Mouse (Mus musculus) hindbrain, embryonic 15.5 days (tissue): Measurements from ENCODE around the gene Ace. TPM values are rescaled to one million over a fixed set of nuclear protein-coding genes. Genes with fewer than 3 reads are reported as not detected.

ENCODE experiments used
- ATAC-seq: fragments of 200-750 bp; cut with Nextera tagmentation; 2 replicates; pipeline ENCODE4 v1.8.0; 2017; ENCODE audit warnings: low read depth, moderate number of reproducible peaks, moderate TSS enrichment; ENCODE audit not compliant: low FRiP score
- H3K27ac ChIP-seq: fragments of 300-500 bp; sonication (generic); replicated peaks from 2 replicates; pipeline ENCODE4 v1.5.1; 2015; ENCODE audit warnings: mild to moderate bottlenecking, inconsistent platforms
- H3K27me3 ChIP-seq: fragments of 300-500 bp; sonication (generic); 2 replicates; pipeline ENCODE4 v1.6.1; 2015; ENCODE audit warnings: control low read depth, inconsistent platforms
- H3K36me3 ChIP-seq: fragments of 300-500 bp; sonication (generic); 2 replicates; pipeline ENCODE4 v1.6.1; 2015; ENCODE audit warnings: control low read depth, inconsistent platforms
- H3K4me1 ChIP-seq: fragments of 300-500 bp; sonication (generic); replicated peaks from 2 replicates; pipeline ENCODE4 v1.6.1; 2015; ENCODE audit warnings: control low read depth, inconsistent platforms
- H3K4me2 ChIP-seq: fragments of 300-500 bp; sonication (generic); 2 replicates; pipeline ENCODE4 v1.6.1; 2015; ENCODE audit warnings: moderate library complexity, mild to moderate bottlenecking, inconsistent platforms
- H3K4me3 ChIP-seq: fragments of 300-500 bp; sonication (generic); 2 replicates; pipeline ENCODE4 v1.5.1; 2015; ENCODE audit warnings: mild to moderate bottlenecking, inconsistent platforms
- H3K9ac ChIP-seq: fragments of 300-500 bp; sonication (generic); 2 replicates; pipeline ENCODE4 v1.6.1; 2015; ENCODE audit warnings: inconsistent platforms
- H3K9me3 ChIP-seq: fragments of 300-500 bp; sonication (generic); 2 replicates; pipeline ENCODE4 v1.6.1; 2016; ENCODE audit warnings: control low read depth, inconsistent platforms
- WGBS: fragments of 180-500 bp; shearing (Covaris S2); methylation state at CpG from one replicate; pipeline ENCODE4 v1.1.7; 2015; 5-methylcytosine and 5-hydroxymethylcytosine counted together
- polyA plus RNA-seq: library from polyadenylated mRNA; unstranded; fragments of >200 nt; fragmentation: Nextera tagmentation; extraction: Ambion mirVana; gene quantifications from 2 replicates; pipeline ENCODE4 v1.2.1, GENCODE M21; 2015

Ace gene
- 6.1 and 8.0 TPM in 2 replicates for polyA plus RNA-seq

- Histone ChIP-seq H3K4me1 (peaks cover 22% of the 10 kb centered on the region), H3K4me2 (peak within 1 kb of the TSS; percentile 99), H3K4me3 (peak within 1 kb of the TSS; percentile 78), H3K27ac (peak within 1 kb of the TSS; percentile 63; the same call in 1 of the 2 replicates), H3K9ac (peak within 1 kb of the TSS; percentile 64), H3K9me3 (no peaks in the 10 kb centered on the region), H3K27me3 (peaks cover 20% of the 10 kb centered on the region), H3K36me3 (no peaks in the 10 kb centered on the region)
- peak; percentile 77 for ATAC-seq
- WGBS, result under 1% methylated on average over 67 of the region's 76 CpGs
These were observed at the start of gene Ace for GRCm38 (mm10) chr11:105967741-105968574. Gene Ace (plus strand): TSS chr11:105967945.

GRCm38 (mm10) chr11:105920098-105920785, 47.5 kb upstream of the Ace start:
- no peak for ATAC-seq
- H3K36me3 ChIP-seq, result peaks cover 75% of the 10 kb centered on the region
- H3K9ac ChIP-seq, result no peak overlapping the region
- H3K27ac ChIP-seq, result no peak overlapping the region
- no peak overlapping the region for H3K4me2 ChIP-seq
- WGBS, result 85% methylated on average over 3 of the region's 3 CpGs
- H3K9me3 ChIP-seq, result no peaks in the 10 kb centered on the region
- H3K4me1 ChIP-seq, result no peaks in the 10 kb centered on the region
- no peaks in the 10 kb centered on the region for H3K27me3 ChIP-seq
- no peak overlapping the region for H3K4me3 ChIP-seq

DNA sequence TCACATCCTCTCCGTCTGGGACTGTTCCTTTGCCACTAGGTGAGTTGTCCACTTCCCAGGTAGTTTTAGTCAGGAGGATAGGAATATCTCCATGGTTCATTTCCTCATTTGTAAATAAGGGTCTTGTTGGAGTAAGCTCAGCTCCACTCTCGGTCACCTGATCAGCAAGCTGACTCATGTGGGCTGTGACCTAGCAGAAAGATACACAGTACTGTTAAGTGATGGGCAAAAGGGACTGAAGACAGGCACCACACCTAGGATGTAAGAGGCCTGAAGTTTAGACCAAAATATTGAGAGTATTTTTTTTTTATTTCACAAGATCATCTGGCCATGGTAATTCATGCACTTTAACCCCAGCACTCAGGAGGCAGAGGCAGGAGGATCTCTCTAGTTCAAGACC, 46.9 kb upstream of the Ace start:
- H3K4me1 ChIP-seq, result no peaks in the 10 kb centered on the region
- no peak for ATAC-seq
- no peak overlapping the region for H3K9ac ChIP-seq
- no peak overlapping the region for H3K4me2 ChIP-seq
- WGBS, result 95% methylated on average over 2 of the region's 2 CpGs
- H3K4me3 ChIP-seq, result no peak overlapping the region
- H3K36me3 ChIP-seq, result peaks cover 73% of the 10 kb centered on the region
- H3K9me3 ChIP-seq, result no peaks in the 10 kb centered on the region
- no peak overlapping the region for H3K27ac ChIP-seq
- H3K27me3 ChIP-seq, result no peaks in the 10 kb centered on the region

GRCm38 (mm10) chr11:105921275-105921674, 46.5 kb upstream of the Ace start:
- peaks cover 70% of the 10 kb centered on the region for H3K36me3 ChIP-seq
- no peak overlapping the region for H3K27ac ChIP-seq
- WGBS, result 96% methylated on average over 5 of the region's 5 CpGs
- no peak overlapping the region for H3K4me3 ChIP-seq
- no peak overlapping the region for H3K9ac ChIP-seq
- H3K4me2 ChIP-seq, result no peak overlapping the region
- H3K9me3 ChIP-seq, result no peaks in the 10 kb centered on the region
- no peaks in the 10 kb centered on the region for H3K4me1 ChIP-seq
- no peak for ATAC-seq
- no peaks in the 10 kb centered on the region for H3K27me3 ChIP-seq

- 81% methylated on average over 20 of the region's 20 CpGs for WGBS
- Histone ChIP-seq H3K36me3 (peaks cover 55% of the 10 kb centered on the region), H3K4me1 (peaks cover 3% of the 10 kb centered on the region), H3K9me3 (no peaks in the 10 kb centered on the region), H3K27me3 (no peaks in the 10 kb centered on the region), H3K27ac (no peak overlapping the region), H3K4me3 (no peak overlapping the region), H3K4me2 (no peak overlapping the region), H3K9ac (no peak overlapping the region)
- ATAC-seq, result no peak
These were observed 44.7 kb upstream of the Ace start for GRCm38 (mm10) chr11:105922769-105923663.

GRCm38 (mm10) chr11:105927065-105928030, 40.4 kb upstream of the Ace start:
- Histone ChIP-seq H3K27ac (0 out of 2 replicates have a peak overlapping the region, but pooled peaks have one; percentile 8), H3K9ac (no peak overlapping the region), H3K4me2 (no peak overlapping the region), H3K9me3 (no peaks in the 10 kb centered on the region), H3K36me3 (peaks cover 20% of the 10 kb centered on the region), H3K4me3 (no peak overlapping the region), H3K4me1 (peaks cover 3% of the 10 kb centered on the region), H3K27me3 (no peaks in the 10 kb centered on the region)
- WGBS, result 59% methylated on average over 14 of the region's 14 CpGs
- ATAC-seq, result peak; percentile 73

- Histone ChIP-seq H3K27me3 (no peaks in the 10 kb centered on the region), H3K9me3 (no peaks in the 10 kb centered on the region)
These were observed 39.6 kb upstream of the Ace start for GRCm38 (mm10) chr11:105928171-105928570.

DNA sequence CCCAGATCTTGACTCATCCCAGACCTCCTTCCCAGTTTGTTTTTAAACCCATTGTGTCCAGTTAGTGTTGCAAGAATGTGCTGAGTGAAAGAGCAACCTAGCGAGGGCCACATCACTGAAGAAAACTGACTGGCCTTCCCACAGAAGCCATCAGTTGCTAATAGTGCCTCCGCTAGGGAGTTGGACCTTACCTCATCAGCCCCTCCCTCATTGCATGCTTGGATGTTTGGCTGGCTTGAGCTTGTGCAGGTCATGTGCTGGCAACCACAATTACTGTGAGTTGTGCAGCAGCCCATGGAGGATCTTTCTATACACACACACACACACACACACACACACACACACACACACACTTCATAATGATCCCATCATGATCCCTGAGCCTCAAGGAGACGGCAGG, 36.4 kb upstream of the Ace start:
- 87% methylated on average over 3 of the region's 3 CpGs for WGBS
- no peaks in the 10 kb centered on the region for H3K9me3 ChIP-seq
- H3K4me2 ChIP-seq, result no peak overlapping the region
- peaks cover 3% of the 10 kb centered on the region for H3K4me1 ChIP-seq
- H3K9ac ChIP-seq, result no peak overlapping the region
- peaks cover 3% of the 10 kb centered on the region for H3K36me3 ChIP-seq
- H3K27ac ChIP-seq, result no peak overlapping the region
- ATAC-seq, result no peak
- H3K27me3 ChIP-seq, result no peaks in the 10 kb centered on the region
- no peak overlapping the region for H3K4me3 ChIP-seq

More at GRCm38 (mm10) chr11:105928171-105928570, 39.6 kb upstream of the Ace start:
- no peak overlapping the region for H3K4me3 ChIP-seq
- H3K9ac ChIP-seq, result no peak overlapping the region
- H3K27ac ChIP-seq, result no peak overlapping the region
- H3K36me3 ChIP-seq, result peaks cover 12% of the 10 kb centered on the region
- WGBS, result 65% methylated on average over 5 of the region's 5 CpGs
- H3K4me1 ChIP-seq, result peaks cover 3% of the 10 kb centered on the region
- no peak for ATAC-seq
- H3K4me2 ChIP-seq, result no peak overlapping the region

DNA sequence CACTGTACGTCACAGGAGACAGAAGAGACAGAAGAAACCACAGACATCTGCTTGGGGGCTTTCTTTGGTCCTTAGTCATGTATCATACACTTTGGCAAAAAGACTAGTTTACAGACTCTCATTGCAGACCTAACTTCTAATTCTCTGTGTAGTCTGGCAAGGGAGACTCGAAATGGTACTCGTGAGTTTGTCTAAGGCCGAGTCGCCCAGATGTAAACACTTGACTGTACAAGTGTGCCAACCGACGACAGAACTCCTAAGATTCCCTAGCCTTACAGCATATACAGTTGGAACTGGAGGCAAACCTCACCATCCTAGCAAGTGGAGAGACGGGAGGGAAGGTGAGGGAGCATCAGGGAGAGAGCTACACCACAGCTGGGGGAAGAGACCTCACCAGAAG, 34.0 kb upstream of the Ace start:
- peaks cover 3% of the 10 kb centered on the region for H3K36me3 ChIP-seq
- no peak overlapping the region for H3K4me2 ChIP-seq
- no peaks in the 10 kb centered on the region for H3K9me3 ChIP-seq
- WGBS, result 89% methylated on average over 8 of the region's 8 CpGs
- no peak overlapping the region for H3K9ac ChIP-seq
- H3K27me3 ChIP-seq, result no peaks in the 10 kb centered on the region
- H3K4me1 ChIP-seq, result 0 out of 2 replicates have a peak, but pooled peaks cover 2% of the 10 kb centered on the region
- H3K4me3 ChIP-seq, result no peak overlapping the region
- ATAC-seq, result no peak
- no peak overlapping the region for H3K27ac ChIP-seq

GRCm38 (mm10) chr11:105934303-105934711, 33.4 kb upstream of the Ace start:
- no peaks in the 10 kb centered on the region for H3K9me3 ChIP-seq
- H3K4me1 ChIP-seq, result 0 out of 2 replicates have a peak, but pooled peaks cover 2% of the 10 kb centered on the region
- no peak overlapping the region for H3K4me2 ChIP-seq
- H3K36me3 ChIP-seq, result peaks cover 3% of the 10 kb centered on the region
- WGBS, result 77% methylated on average over 5 of the region's 5 CpGs
- ATAC-seq, result no peak
- no peak overlapping the region for H3K9ac ChIP-seq
- no peak overlapping the region for H3K27ac ChIP-seq
- H3K27me3 ChIP-seq, result no peaks in the 10 kb centered on the region
- H3K4me3 ChIP-seq, result no peak overlapping the region

- ATAC-seq, result no peak
These were observed 32.9 kb upstream of the Ace start for GRCm38 (mm10) chr11:105934816-105935215.

More at GRCm38 (mm10) chr11:105934816-105935215, 32.9 kb upstream of the Ace start:
- H3K27me3 ChIP-seq, result no peaks in the 10 kb centered on the region
- 40% methylated on average over 6 of the region's 6 CpGs for WGBS
- peaks cover 3% of the 10 kb centered on the region for H3K36me3 ChIP-seq
- no peak overlapping the region for H3K9ac ChIP-seq
- no peaks in the 10 kb centered on the region for H3K9me3 ChIP-seq
- no peak overlapping the region for H3K4me3 ChIP-seq
- H3K27ac ChIP-seq, result no peak overlapping the region
- 0 out of 2 replicates have a peak, but pooled peaks cover 2% of the 10 kb centered on the region for H3K4me1 ChIP-seq
- H3K4me2 ChIP-seq, result no peak overlapping the region
